Mouse (Mus musculus) kidney, adult 9 months (tissue): ENCODE measurements at regions not wholly inside any gene's neighbourhood (a gene's known extent, or its start where the extent isn't known, plus 50 kb on each side); places are given as distances from the start of the nearest gene placed in this dataset.
"Not testable (repeated sequence)": the region's sequence is repeated elsewhere in the genome, so short reads cannot be mapped to it uniquely, and the experiment has no call there.

Experiments used
- DNase-seq: peaks from one replicate; pipeline ENCODE4 v3.0.0; 2022

DNA sequence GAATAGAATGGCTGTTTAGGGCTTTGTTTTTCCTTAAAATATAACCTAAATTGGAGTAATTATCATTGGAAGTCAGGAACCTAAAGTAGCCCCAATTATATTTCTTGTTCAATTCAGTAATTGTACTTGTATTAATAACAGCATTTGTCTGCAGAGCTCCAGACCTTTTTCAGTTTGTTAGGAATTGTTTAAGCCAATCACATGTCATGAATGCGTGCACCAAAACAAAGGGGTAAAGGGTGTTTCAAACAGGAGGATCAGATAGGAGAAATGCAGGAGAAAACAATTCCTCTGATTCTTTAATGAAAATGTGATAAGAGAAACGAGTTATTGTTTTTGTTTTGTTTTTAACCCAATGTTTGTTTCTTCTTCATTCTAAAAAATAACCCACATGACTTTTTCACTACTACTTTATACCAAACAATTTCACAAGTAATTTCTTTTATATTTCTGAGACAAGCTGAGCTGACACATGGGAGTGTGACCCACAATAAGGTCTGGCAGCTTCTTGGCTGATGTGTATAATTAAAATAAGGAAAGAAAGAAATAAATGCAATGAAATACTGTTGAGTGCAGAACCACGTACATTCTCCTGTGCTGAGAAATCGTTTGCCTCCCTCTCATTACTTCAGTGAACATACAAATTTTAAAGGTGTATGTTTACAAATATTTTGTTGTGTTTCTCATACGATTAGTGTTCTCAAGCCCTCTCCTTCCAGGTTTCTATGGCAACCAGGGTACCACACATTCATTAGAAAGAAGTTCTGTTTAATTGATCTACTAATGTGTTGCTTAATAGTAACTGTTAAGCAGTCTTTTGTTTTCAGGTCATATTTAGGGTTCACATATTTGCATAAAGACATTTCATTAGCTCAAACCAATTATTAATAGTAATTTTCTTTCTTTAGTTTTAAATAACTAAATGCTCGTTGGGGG is 397.7 kb downstream of the Isl1 start:
- DNase-seq, result no peak

DNA sequence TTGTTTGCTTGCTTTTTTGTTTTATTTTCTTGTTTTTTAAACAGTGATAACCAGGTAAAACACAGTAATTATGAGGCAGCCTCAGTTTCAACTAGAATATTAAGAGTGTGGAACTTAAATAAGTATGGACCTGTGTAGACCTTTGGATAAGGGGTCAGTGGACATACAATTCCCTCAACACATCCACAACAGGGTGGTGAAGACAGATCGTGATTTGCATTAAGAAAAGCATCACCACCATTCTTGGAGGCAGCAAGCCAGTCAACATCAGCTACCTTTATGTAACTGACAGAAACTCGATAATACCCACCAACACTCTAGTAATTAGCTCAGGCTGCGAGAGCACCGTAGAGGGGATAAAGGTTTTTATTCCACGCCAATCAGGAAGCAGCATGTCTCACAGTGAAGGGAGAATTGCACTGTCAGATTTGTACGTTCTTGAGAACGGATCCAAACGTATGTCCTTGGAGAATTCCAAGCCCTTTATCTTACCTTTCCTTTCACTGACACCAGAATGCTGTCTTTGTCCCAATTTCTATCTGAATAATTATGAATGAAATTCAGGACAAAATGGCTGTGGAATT is 398.5 kb downstream of the Isl1 start:
- DNase-seq, result no peak

DNA sequence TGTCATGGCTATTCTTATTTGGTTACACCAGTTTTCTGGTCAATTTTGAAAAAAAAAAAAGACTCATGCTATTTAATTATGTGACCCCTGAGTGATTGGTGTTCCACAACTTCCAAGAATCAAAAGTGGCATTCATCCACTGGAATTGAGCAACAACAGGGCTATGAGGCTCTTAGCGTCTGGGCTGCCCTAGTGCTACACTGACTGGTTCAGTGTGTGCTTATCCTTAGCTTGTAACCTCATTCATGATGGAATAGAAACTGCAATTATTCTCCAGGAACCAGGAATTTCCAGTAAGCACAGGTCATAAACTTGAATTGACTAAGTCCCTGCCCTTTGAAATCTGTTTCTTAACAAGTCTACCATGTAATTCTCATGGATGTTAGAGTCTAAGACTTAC is 428.9 kb downstream of the Isl1 start:
- DNase-seq, result no peak

DNA sequence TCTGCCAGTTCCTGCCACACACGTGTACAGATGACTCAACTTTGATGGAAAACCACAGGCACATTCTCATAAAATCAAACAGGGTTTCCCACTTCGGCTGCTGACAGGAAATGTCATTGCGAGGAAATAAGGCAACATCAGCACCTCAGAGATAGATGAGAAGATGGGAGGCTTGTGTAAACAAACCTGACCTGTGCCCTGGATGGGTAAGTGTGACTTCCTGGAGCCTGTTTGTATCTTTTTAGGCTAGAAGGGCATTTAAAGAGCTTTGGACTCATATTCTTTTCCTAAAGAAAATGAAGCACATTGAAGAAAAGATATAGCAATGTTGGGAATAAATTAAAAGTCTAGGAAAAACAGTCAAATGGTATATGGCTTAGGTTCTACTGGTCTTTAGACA is 449.0 kb downstream of the Isl1 start:
- no peak for DNase-seq

DNA sequence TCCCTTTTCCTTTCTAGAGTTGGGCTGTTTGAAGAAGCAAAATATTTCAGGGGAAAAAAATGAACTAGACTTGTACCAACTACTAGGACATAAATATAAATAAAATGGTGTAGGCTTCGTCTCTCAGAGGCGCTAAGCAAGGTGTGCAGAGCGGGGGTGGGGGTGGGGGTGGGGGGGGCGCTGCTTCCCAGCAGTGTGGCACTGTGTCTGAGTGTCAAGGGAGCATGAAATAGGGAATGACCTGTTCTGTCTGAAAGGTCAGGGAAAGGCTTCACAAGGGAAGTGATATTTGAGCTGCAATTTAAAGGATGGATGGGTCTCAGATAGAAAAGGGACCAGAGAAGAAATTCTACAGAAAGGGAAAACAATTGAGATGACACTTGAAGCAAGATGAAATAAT is 452.9 kb downstream of the Isl1 start:
- no peak for DNase-seq

DNA sequence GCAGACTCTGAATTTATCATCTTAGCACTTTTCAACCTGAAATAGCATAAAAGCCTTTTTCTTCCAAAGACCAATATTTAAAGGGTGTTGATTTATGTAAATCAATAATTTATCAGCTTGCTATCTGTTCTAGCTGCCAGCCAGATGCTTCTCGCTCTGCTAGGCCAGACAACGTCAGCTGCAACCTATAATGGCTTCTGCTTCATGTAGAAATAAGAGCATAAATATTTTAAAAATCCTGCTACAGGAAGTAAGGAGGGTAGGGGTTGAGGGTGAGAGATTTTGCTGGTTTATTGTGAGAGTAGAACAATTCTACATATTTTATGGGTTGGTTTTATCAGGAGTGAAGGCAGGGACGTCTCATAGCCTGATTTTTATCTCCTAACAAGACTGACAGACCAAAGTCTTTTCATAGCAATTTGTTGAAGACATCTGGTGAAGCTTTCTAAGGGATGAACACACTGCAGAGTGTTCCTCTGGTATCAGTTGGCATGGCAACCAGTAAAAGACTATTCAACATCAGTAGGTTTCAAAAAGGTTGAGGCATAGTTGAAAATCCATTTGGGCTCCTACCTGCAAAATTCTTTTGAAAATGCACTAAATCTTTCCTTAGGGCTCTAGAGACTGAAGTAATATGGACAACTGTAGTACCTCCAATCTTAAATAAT is 456.7 kb downstream of the Isl1 start:
- DNase-seq, result no peak

DNA sequence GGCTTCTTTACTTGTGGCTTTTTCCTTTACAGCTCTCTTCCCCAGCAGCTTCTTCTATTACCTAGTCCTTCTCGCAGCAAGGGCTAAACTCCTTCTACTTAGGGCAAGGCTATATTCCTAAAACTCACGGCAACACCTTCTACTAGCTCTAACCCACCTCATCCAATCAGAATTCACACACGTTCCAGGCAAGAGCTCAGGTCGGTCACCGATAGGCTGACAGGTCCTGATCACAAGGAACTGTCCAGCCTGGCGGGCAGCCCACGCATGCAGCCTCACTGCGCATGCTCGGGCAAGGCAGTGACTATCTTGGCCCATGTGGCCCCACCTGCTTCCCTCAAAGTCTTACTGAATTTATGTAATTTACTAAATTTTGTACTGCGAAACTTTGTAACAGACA is 466.4 kb downstream of the Isl1 start:
- no peak for DNase-seq

DNA sequence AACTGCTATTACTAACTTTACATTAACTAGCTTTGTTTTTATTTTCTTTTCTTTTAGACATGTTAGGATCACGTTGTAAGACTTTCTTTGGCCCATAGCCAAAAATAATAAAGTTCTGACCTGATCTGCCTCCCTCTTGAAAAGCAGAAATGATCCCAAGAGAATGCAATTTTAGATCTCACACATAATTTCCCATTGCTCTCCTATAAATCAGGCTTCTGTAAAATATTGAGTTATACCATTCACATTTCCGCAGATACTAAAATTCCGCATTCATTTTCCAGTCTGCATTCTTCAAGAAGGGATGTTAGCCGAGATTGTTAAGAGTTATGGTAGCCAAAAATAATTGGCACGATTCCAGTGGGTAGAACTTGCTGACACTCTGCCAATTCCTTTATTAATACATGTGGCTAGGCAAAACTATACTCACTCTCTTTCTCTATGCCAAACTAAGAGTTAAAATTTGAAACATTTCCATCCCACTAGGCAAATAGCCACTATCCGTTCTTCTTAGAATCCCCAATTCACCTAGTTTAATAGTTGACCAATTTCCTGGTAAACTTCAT is 473.2 kb downstream of the Isl1 start:
- no peak for DNase-seq

DNA sequence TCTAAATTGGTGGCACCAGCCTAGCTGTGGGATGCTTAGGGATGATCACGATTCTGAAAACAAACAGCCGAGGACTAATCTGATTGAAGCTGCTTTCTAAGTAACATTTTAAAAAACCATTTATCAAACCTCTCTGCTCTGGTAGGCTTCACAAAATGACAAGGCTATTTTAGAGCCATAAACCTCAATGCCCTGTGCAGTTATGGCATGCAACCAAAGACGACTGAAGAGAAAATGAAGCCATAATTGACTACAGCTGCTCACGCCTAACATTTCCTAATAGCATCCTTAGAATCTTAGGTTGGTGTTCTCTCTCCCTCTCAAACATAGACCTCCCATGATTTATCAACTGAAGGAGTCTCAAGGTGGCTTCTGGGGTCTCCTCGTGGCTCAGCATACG is 484.3 kb downstream of the Isl1 start:
- DNase-seq, result no peak

DNA sequence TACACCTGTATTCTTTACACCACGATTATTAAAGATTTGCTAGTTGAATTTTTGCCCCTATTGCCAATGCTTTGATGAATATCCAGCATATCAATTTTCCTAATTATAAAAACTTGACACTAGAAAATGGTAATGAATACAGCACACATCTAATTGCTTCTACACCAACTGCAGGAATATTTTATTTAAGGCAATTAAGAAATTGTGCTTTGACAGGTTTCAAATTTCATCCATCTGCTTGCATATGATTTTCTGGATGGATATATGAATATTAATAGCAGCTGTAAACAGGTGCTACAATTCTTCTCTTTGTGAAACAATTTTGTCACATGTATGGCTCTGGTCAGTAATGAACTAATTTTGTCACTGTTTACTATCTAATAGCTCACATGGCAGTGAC is 487.0 kb downstream of the Isl1 start:
- no peak for DNase-seq

DNA sequence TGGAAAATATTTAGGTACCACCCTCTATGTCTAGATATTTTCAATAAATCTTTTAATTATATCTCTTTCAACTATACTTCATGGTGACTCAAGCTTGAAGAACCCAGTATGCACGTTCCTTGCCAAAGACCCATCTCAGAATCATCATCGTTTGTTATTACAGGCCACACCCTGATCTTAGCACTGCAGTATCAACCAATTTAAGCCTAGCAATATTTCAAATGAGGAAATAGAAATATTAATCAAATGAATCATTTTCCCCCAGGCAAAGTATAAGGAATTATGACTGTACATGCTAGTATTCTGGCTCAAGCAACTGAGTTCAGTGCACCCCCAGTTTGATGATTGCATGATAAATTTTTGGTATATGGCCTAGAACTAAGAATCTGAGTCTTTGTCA is 495.3 kb downstream of the Isl1 start:
- DNase-seq, result no peak

DNA sequence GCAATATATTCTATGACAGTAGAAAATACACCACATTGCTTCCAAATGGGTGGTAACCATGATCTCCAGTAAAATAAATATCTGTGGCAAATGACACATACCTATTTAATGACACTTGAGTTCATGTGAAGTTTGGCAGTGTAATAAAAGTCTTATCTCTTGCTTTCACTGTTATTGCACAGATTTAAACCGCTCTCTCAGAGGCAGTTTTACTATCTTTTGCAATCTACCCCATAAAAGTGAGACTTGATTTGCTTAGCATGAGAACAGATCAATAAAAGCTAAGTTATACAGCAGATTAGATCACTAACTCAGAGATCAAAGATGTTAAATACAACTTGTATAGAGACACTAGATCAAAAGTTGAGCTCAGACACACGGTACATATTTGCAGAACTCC is 510.2 kb downstream of the Isl1 start:
- no peak for DNase-seq

DNA sequence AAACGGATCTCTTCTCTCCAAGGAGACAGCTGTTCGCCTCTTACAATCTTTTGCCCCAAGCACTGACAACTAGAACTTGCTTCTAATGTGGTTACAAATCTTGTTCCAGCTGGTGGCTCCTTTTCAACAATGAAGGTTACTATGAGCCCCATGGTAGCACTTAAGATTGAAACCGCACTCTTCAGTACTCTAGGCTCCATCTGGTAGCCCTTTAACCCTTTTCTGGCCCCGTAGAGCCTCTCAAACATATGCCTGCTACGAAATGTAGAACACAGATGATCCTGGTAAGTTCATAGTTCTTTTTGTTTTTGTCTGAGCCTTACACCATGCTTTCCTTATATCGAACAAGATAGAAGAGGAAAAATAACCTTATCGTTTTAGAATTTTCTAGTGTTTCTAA is 558.2 kb downstream of the Isl1 start:
- DNase-seq, result no peak

DNA sequence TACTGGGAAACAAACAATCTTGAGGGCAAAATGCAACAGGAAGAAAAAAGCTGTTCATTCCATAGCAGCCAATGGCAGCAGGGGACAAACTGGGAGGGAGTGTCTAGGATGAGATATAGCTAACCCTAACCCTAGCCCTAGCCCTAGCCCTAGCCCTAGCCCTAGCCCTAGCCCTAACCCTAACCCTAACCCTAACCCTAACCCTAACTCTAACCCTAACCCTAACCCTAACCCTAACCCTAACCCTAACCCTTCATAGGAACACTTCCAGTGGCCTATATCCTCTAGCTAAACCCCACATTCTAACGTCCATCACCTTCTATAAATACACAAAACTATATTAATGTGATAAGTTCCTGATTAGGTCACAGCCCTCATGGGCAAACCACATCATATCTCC is 567.4 kb downstream of the Isl1 start:
- DNase-seq, result not testable (repeated sequence)

DNA sequence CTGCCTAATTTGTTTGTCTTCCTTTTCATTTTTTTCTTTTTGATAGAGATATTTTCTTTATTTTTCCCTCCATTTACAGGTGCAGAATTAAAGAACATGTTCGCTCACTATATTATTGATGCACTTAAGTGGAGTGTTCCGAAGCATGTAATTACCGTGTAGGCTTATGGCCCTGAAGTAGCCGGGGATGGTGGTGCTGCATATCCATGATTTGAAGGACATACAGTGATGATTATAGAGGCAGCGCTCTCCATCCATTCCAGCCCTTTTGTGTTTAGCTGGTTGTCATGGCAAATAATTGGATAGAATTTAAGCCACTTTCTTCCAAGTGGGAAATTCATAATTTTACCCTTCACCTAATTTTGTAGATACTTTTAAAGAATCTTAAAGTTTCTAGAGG is 581.5 kb downstream of the Isl1 start:
- DNase-seq, result no peak

DNA sequence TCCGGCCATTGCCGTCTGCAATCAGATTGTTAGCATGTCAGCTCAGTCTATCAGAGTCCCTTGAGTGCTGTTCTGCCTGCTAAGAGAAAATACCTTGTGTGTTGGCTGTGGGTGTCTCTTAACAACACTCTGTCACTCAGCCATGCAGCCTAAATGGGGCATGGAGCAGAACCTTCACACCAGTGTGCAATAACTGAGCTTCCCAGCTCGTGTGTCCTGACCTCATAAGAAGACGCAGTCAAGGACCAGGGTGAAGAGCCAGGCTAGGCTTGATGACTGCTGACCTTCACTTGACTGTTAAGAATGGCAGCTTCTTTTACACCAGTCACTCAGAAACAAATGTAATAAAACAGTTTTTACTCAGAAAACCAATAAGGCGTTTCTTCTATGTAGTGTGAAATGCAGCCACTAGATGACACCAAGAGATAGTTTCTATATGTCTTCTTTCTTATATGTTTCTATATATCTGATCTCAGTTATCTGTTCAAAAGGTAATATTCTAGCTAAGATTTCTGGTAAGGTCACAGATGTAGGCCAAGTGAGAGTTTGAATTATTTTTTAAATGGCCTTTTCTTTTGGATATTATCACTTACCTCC is 584.0 kb downstream of the Isl1 start:
- no peak for DNase-seq

DNA sequence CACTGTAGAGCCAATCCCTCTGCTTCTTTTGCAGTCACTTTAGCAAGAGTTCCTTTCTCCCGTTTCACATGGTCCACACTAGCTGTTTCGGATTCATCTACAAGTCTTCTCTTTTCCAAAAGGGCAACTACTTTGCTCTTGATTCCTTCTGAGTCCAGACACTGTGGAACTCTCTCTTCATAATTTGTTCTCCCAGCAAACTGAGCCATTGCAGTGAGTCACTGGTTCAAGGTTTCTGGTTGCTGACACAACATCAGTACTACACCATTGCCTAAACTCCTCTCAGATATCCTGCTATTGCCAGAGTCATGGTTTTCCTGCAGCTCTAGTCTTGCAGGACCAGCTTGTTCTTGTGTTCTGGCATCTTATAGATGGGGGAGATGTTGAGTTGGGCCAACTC is 590.2 kb downstream of the Isl1 start:
- no peak for DNase-seq

DNA sequence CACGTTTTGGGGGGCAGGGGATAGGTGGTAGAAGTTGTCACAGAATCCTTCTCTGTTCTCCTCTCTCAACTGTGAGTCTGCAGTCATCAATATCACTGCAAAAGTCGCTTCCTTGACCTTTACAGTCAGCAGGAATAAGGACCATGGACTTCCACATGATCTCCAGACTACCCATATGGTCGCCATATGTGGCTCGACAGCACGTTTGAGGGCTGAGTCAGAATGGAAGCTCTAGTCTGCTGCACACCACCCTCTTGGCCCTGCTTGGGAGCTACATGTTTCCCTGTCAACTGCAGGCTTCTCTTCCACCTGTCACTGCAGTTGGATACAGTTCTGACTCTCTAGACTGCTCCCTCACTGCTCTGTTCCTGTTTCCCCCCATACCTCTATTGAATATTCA is 590.6 kb downstream of the Isl1 start:
- no peak for DNase-seq

DNA sequence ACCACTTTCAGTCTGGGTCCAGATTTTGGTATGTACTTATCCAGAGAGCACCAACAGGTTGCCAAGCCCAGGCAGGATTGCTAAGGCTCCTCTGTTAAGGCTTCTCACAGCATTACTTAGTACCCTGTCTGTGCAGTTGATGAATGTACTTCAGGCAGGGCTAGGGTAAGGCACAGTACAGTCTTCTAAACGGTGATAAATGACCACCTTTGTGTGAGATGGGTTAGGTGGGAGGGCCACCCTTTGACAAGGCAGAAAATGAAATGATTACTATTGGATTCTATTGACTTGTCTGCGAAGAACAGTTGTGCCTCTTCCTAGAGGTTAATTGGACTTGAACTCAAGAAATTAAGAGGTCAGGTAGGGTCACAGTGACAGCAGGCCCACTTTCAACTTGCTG is 594.4 kb upstream of the Itga1 start:
- no peak for DNase-seq

DNA sequence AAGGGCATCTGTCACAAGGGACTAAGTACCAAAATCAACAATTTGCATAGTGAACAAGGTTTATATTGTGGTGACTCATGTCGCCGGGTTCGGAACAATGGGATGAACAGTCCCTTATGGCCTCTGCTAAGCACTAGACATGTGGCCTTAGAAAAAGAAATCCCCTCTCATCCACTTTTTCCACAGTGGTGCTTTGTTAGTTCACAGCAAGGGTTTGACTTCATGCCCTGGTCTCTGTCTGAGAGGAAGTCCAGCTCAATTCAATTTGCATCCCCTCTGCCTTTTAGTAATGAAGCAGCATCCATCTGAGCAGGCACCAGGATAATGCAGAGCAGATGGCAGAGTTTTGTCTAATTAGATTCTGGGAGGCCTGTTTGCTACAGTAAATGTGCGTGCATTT is 585.7 kb upstream of the Itga1 start:
- no peak for DNase-seq

DNA sequence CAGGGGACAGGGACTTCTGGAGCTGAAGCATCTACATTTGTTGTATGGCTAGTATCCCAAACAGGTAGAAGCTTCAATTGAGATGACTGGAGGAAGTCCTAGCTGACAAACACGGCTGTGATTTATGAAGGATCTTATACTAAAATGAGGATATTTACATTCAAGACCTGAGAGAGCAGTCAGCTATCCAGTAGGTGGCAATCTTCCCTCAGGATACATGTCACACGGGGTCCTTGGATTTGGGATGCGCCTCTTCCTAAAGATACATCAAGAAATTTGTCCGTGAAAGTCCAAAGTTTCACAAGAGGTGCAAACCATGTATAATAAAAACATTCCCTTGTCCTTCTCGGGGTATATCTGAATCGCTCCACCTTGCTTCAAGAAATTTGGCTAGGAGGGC is 577.8 kb upstream of the Itga1 start:
- DNase-seq, result no peak

DNA sequence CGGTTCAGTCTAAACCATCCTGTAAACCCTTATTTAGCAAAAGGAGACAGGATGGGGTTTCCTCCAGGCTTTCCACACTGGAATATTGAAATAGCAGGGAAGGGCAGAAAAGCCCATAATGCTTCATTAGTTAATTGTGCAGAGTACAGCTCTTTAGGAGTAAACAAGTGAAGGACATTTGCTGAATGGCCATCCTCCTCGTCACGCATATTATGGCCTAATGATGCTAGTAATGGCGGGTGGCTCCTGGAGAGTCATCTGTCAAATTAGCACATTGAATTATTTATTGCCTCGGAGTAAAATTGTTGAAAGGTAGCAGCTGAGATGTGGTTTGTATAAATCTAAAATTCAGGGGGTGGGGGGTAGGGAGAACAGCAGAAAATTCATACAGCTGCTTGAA is 575.1 kb upstream of the Itga1 start:
- no peak for DNase-seq

DNA sequence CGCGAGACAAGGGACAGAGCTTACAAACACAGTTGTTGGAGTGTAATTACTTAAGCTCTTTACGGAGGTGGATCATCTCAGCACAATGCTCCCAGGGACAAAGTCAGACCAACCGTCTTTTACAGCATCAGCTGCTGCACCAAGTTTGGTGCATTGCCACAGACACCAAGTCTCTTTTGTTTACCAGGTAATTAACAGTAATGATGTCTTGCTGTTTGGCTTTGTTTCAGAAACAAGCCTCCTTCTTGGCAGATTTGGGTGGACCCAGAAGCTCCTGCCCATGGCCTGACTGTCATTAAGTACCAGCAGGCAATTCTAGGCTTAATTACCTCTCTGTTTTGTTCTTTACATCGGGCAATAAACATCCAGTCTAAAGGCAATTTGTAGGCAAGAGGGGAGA is 572.0 kb upstream of the Itga1 start:
- DNase-seq, result no peak

DNA sequence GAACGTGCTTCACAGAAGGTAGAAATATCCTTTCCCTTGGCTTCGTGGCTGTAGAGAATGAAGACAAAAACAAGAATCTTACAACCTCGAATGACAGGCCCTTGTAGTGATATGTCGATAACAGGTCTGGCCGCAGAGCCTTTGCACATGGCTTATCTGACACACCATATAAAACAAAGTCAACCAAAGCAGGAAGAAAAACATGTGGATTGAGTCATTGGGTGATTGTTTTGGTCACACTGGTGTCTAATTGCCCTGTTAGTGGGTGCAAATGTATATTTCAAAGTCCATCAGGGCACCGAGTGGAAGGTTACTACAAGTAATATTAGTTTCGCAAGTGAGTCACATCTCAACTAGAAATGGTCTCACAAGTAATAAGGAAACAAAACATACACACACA is 569.9 kb upstream of the Itga1 start:
- no peak for DNase-seq
